Mouse (Mus musculus) lung, postnatal 0 days (tissue): ENCODE results near the gene C8a. TPM values are rescaled to one million over a fixed set of nuclear protein-coding genes. Genes with fewer than 3 reads are reported as not detected.

Source experiments
- ATAC-seq: fragments of 200-750 bp; cut with Nextera tagmentation; 2 replicates; pipeline ENCODE4 v1.8.0; 2017; ENCODE audit warnings: moderate library complexity
- DNase-seq: peaks from one replicate; pipeline ENCODE4 v3.0.0-alpha.2; 2016; ENCODE audit warnings: low spot score
- H3K27ac ChIP-seq: fragments of 300-500 bp; sonication (generic); 2 replicates; pipeline ENCODE4 v1.5.1; 2014; ENCODE audit warnings: antibody characterized with exemption, mild to moderate bottlenecking, low read length, mixed read lengths
- H3K27me3 ChIP-seq: fragments of 300-500 bp; sonication (generic); replicated peaks from 2 replicates; pipeline ENCODE4 v1.6.1; 2014; ENCODE audit warnings: low read length, mixed read lengths; ENCODE audit not compliant: insufficient read depth
- H3K36me3 ChIP-seq: fragments of 300-500 bp; sonication (generic); 2 replicates; pipeline ENCODE4 v1.6.1; 2014; ENCODE audit warnings: low read length, mixed read lengths; ENCODE audit not compliant: insufficient read depth
- H3K4me1 ChIP-seq: fragments of 300-500 bp; sonication (generic); 2 replicates; pipeline ENCODE4 v1.6.1; 2014; ENCODE audit warnings: antibody characterized with exemption, low read depth, low read length, mixed read lengths; ENCODE audit not compliant: insufficient read depth
- H3K4me2 ChIP-seq: fragments of 300-500 bp; sonication (generic); replicated peaks from 2 replicates; pipeline ENCODE4 v1.6.1; 2014; ENCODE audit warnings: low read depth, mild to moderate bottlenecking, low read length, moderate library complexity, mixed read lengths
- H3K4me3 ChIP-seq: fragments of 300-500 bp; sonication (generic); 2 replicates; pipeline ENCODE4 v1.5.1; 2014; ENCODE audit warnings: low read depth, low read length
- H3K9ac ChIP-seq: fragments of 300-500 bp; sonication (generic); replicated peaks from 2 replicates; pipeline ENCODE4 v1.6.1; 2014; ENCODE audit warnings: low read depth, mild to moderate bottlenecking
- H3K9me3 ChIP-seq: fragments of 300-500 bp; sonication (generic); 2 replicates; pipeline ENCODE4 v1.6.1; 2016; ENCODE audit warnings: low read length, mixed read lengths
- CTCF ChIP-seq: IDR thresholded peaks from 2 replicates; pipeline ENCODE4 v1.5.1; 2016; ENCODE audit warnings: antibody characterized with exemption, mild to moderate bottlenecking
- EP300 ChIP-seq: IDR thresholded peaks from 2 replicates; pipeline ENCODE4 v1.6.1; 2016; ENCODE audit warnings: antibody characterized with exemption, mild to moderate bottlenecking, control low read depth
- WGBS: fragments of 180-500 bp; shearing (Covaris S2); extraction: QIAGEN DNeasy Blood & Tissue Kit; methylation state at CpG from one replicate; pipeline ENCODE4 v1.1.7; 2014; 5-methylcytosine and 5-hydroxymethylcytosine counted together
- polyA plus RNA-seq: library from polyadenylated mRNA; unstranded; fragments of >200 nt; fragmentation: Nextera tagmentation; extraction: Ambion mirVana; gene quantifications from 2 replicates; pipeline ENCODE4 v1.2.1, GENCODE M21; 2015

The C8a gene
- polyA plus RNA-seq, 1 experiment from 2014 or later, result not detected

DNA sequence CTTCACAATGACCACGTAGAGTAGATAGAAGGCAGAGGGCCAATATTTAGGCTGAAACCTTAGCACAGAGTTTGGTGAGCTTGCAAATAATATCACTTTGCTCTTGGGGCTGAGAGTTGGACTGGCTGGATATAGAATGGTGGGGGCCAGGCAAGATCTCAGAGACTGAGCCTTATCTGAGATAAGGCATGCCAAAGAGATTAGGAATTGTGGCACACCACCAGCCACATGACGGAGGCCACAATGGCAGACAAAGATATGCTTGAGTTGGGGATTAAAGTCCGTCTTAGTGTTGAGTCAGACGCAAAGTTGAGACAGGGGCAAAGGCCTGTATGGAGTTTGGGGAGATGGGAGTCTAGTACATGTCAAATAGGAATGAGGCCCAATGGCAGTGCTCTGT, 84.1 kb downstream of the C8a start:
- Histone ChIP-seq H3K9me3 (no peaks in the 10 kb centered on the region), H3K27me3 (no peaks in the 10 kb centered on the region), H3K36me3 (no peaks in the 10 kb centered on the region), H3K4me3 (no peak overlapping the region), H3K27ac (no peak overlapping the region), H3K9ac (no peak overlapping the region), H3K4me1 (no peaks in the 10 kb centered on the region), H3K4me2 (no peak overlapping the region)
- WGBS, result 86% methylated on average over 4 of the region's 4 CpGs
- ATAC-seq, result no peak
- TF ChIP-seq EP300 (no peak), CTCF (no peak)
- no peak for DNase-seq

DNA sequence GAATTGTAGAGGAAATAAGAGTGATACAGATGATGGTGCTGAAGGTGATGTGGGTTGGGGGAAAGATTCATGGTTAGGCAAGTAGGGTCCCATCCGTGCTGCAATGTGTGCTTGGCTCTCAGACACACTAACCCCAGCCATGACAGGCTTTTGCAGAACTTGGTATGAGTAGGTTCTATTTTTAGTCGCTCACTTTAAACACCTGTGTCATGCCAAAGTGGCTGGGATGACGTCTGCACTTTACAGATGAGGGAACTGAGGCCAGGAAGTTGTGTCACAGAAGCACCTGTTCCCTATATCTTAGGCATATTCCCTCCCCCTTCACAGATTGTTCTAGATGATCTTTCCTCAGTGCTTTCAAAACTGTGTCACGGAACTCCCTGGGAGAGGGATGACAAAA, 93.9 kb downstream of the C8a start:
- Histone ChIP-seq H3K36me3 (no peaks in the 10 kb centered on the region), H3K9me3 (no peaks in the 10 kb centered on the region), H3K9ac (no peak overlapping the region), H3K27me3 (no peaks in the 10 kb centered on the region), H3K4me2 (no peak overlapping the region), H3K4me3 (no peak overlapping the region), H3K27ac (no peak overlapping the region), H3K4me1 (no peaks in the 10 kb centered on the region)
- WGBS, result 67% methylated on average over 4 of the region's 4 CpGs
- TF ChIP-seq EP300 (no peak), CTCF (no peak)
- DNase-seq, result no peak
- no peak for ATAC-seq

GRCm38 (mm10) chr4:104781441-104781840, 94.8 kb downstream of the C8a start:
- Histone ChIP-seq H3K4me2 (no peak overlapping the region), H3K4me3 (no peak overlapping the region), H3K9ac (no peak overlapping the region), H3K27ac (no peak overlapping the region), H3K4me1 (no peaks in the 10 kb centered on the region), H3K9me3 (no peaks in the 10 kb centered on the region), H3K36me3 (no peaks in the 10 kb centered on the region), H3K27me3 (no peaks in the 10 kb centered on the region)
- 84% methylated on average over 3 of the region's 3 CpGs for WGBS
- no peak for DNase-seq
- TF ChIP-seq CTCF (no peak), EP300 (no peak)
- ATAC-seq, result no peak

- ATAC-seq (no peak), DNase-seq (no peak)
- Histone ChIP-seq H3K4me1 (no peaks in the 10 kb centered on the region), H3K9me3 (no peaks in the 10 kb centered on the region), H3K4me3 (no peak overlapping the region), H3K27ac (no peak overlapping the region), H3K36me3 (no peaks in the 10 kb centered on the region), H3K9ac (no peak overlapping the region), H3K4me2 (no peak overlapping the region), H3K27me3 (no peaks in the 10 kb centered on the region)
- TF ChIP-seq EP300 (no peak), CTCF (no peak)
- 82% methylated on average over 5 of the region's 5 CpGs for WGBS
Observed at GRCm38 (mm10) chr4:104779460-104779859, 96.7 kb downstream of the C8a start.

GRCm38 (mm10) chr4:104775601-104776000, 100.6 kb downstream of the C8a start:
- no peak for TF ChIP-seq CTCF
- TF ChIP-seq EP300, result no peak
- ATAC-seq, result no peak
- H3K36me3 ChIP-seq, result no peaks in the 10 kb centered on the region
- no peaks in the 10 kb centered on the region for H3K9me3 ChIP-seq
- no peak for DNase-seq
- H3K27me3 ChIP-seq, result no peaks in the 10 kb centered on the region
- H3K9ac ChIP-seq, result no peak overlapping the region
- H3K27ac ChIP-seq, result no peak overlapping the region
- H3K4me2 ChIP-seq, result no peak overlapping the region
- WGBS, result 81% methylated on average over 3 of the region's 3 CpGs
- H3K4me3 ChIP-seq, result no peak overlapping the region
- no peaks in the 10 kb centered on the region for H3K4me1 ChIP-seq

DNA sequence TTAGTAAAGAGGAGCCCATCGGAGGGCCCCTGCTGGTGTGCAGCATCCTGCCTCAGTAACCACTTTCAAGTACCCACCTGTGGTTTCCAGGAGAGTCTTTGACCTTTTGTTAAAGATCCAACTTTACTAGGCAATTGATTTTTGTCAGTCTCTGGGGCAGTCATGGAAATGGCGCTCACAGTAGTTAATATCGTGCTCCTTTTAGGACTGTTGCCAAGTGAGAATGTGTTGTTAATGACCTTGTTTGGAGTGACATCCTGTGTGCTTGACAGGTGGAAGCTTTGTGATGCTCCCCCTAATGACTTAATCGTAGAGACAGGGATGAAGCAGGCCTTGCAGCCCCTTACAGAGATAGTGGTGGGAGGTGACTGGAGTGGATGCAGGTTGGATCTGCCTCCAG, 105.9 kb downstream of the C8a start:
- no peak overlapping the region for H3K4me2 ChIP-seq
- H3K36me3 ChIP-seq, result no peaks in the 10 kb centered on the region
- no peak for ATAC-seq
- 49% methylated on average over 4 of the region's 4 CpGs for WGBS
- no peak overlapping the region for H3K27ac ChIP-seq
- H3K9ac ChIP-seq, result no peak overlapping the region
- H3K4me1 ChIP-seq, result no peaks in the 10 kb centered on the region
- no peaks in the 10 kb centered on the region for H3K27me3 ChIP-seq
- no peak overlapping the region for H3K4me3 ChIP-seq
- no peaks in the 10 kb centered on the region for H3K9me3 ChIP-seq
- TF ChIP-seq CTCF (no peak), EP300 (no peak)
- no peak for DNase-seq

DNA sequence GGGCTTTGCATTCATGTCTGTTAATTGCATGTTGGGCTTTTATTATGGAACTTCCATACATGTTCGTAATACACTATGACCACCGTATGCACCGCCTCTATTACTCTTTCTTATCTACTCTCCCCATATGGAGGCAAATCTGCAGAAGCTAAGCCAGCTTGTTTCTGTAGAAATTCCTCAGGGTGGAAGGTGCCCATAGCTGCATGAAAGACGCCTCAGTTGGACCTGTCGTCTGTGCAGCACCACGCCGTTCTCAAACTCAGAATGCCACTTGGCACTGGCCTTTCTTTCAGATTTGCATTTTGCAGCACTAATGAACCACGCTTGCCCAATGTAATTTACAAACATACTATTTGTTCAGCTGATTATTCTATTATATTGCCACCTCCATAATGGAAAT, 106.6 kb downstream of the C8a start:
- no peak overlapping the region for H3K4me2 ChIP-seq
- no peak overlapping the region for H3K4me3 ChIP-seq
- no peak overlapping the region for H3K27ac ChIP-seq
- no peak overlapping the region for H3K9ac ChIP-seq
- H3K4me1 ChIP-seq, result no peaks in the 10 kb centered on the region
- no peaks in the 10 kb centered on the region for H3K9me3 ChIP-seq
- ATAC-seq (no peak), DNase-seq (no peak)
- no peaks in the 10 kb centered on the region for H3K36me3 ChIP-seq
- 83% methylated on average over 8 of the region's 8 CpGs for WGBS
- TF ChIP-seq EP300 (no peak), CTCF (no peak)
- H3K27me3 ChIP-seq, result no peaks in the 10 kb centered on the region
